In genomic region chr5:34298937-34299535, GRCm38 (mm10) we compare ENCODE assay signal across 17 mouse cellular contexts. TPM values are rescaled to one million over a fixed set of nuclear protein-coding genes. Genes with fewer than 3 reads are reported as not detected.
"Had no signal": no experiment of that assay in that cellular context is flagged by ENCODE, and none has a peak within 500 bp of the region (broad histone marks: within the 10 kb centered on the region; RNA-seq: fewer than 3 reads in every experiment).

No protein-coding gene starts in this region.

- H3K4me1 ChIP-seq: limb, embryonic 13.5 days; liver, embryonic 12.5 days; neural tube, embryonic 15.5 days had no signal

- H3K4me3 ChIP-seq: limb, embryonic 13.5 days; liver, embryonic 12.5 days; midbrain, embryonic 10.5 days; myocyte; neural tube, embryonic 15.5 days had no signal

- H3K9ac ChIP-seq: limb, embryonic 13.5 days; liver, embryonic 12.5 days; lung, embryonic 14.5 days; neural tube, embryonic 15.5 days had no signal

- H3K36me3 ChIP-seq: limb, embryonic 13.5 days; liver, embryonic 12.5 days; midbrain, embryonic 10.5 days; neural tube, embryonic 15.5 days had no signal

- H3K27ac ChIP-seq: limb, embryonic 13.5 days; liver, embryonic 12.5 days; midbrain, embryonic 10.5 days; neural tube, embryonic 15.5 days; stomach, postnatal 0 days had no signal

- DNase-seq: kidney, postnatal 14 days; left cerebral cortex, postnatal 4 days; lung, embryonic 14.5 days; lung, postnatal 10 days; lung, postnatal 4 days; midbrain, embryonic 14.5 days; right cerebral cortex, adult 18-20 months; right cerebral cortex, postnatal 25 days had no signal

RNA-seq across cellular contexts. Expression of gene Cfap99, which starts 10.6 kb away (rescaled TPM):
- polyA plus RNA-seq: large intestine, adult 2 months; limb, embryonic 13.5 days; liver, embryonic 12.5 days; liver, embryonic 16.5 days; lung, embryonic 14.5 days; midbrain, embryonic 10.5 days; midbrain, embryonic 14.5 days; neural tube, embryonic 11.5 days; neural tube, embryonic 15.5 days had no signal

RNA-seq across cellular contexts. Expression of gene Zfyve28, which starts 10.8 kb away (rescaled TPM):
- polyA plus RNA-seq: liver, embryonic 12.5 days had no signal
